Mouse (Mus musculus) cortical plate, adult 2 months (tissue): ENCODE data around the gene Phka2.

ENCODE experiments used
- CTCF ChIP-seq: fragments of 200-500 bp; IDR thresholded peaks from 2 replicates; pipeline ENCODE4 v1.5.1; 2011; ENCODE audit warnings: mild to moderate bottlenecking, control low read depth, low read length; ENCODE audit not compliant: insufficient read depth; ENCODE audit errors: extremely low read depth
- POLR2A ChIP-seq: fragments of 200-500 bp; IDR thresholded peaks from 2 replicates; pipeline ENCODE4 v1.6.1; 2011; ENCODE audit warnings: mild to moderate bottlenecking, low read length, control low read depth; ENCODE audit not compliant: insufficient read depth; ENCODE audit errors: extremely low read depth

GRCm38 (mm10) chrX:160494921-160495320 is 7.0 kb upstream of the Phka2 start:
- TF ChIP-seq CTCF (no peak), POLR2A (no peak)
